Mouse (Mus musculus): ENCODE data around the gene Synpo2. TPM values are rescaled to one million over a fixed set of nuclear protein-coding genes. Genes with fewer than 3 reads are reported as not detected.
"Not testable (repeated sequence)": the region's sequence is repeated elsewhere in the genome, so short reads cannot be mapped to it uniquely, and the experiment has no call there.

Gene Synpo2
- total RNA-seq, 2 experiments from 2014 or later: 2.8 to 3.3 TPM

- no peak for DNase-seq (ENCODE audit: extremely low spot score in 1 of 2, low spot score in 1 of 2)
These were observed 97.5 kb downstream of the Synpo2 start for GRCm38 (mm10) chr3:123138274-123139003.

- DNase-seq (ENCODE audit: extremely low spot score in 1 of 2, low spot score in 1 of 2): no peak
These were observed 103.8 kb downstream of the Synpo2 start for GRCm38 (mm10) chr3:123132101-123132500.

GRCm38 (mm10) chr3:123131151-123131756 lies 104.7 kb downstream of the Synpo2 start:
- DNase-seq (ENCODE audit: extremely low spot score in 1 of 2, low spot score in 1 of 2): no peak

DNA sequence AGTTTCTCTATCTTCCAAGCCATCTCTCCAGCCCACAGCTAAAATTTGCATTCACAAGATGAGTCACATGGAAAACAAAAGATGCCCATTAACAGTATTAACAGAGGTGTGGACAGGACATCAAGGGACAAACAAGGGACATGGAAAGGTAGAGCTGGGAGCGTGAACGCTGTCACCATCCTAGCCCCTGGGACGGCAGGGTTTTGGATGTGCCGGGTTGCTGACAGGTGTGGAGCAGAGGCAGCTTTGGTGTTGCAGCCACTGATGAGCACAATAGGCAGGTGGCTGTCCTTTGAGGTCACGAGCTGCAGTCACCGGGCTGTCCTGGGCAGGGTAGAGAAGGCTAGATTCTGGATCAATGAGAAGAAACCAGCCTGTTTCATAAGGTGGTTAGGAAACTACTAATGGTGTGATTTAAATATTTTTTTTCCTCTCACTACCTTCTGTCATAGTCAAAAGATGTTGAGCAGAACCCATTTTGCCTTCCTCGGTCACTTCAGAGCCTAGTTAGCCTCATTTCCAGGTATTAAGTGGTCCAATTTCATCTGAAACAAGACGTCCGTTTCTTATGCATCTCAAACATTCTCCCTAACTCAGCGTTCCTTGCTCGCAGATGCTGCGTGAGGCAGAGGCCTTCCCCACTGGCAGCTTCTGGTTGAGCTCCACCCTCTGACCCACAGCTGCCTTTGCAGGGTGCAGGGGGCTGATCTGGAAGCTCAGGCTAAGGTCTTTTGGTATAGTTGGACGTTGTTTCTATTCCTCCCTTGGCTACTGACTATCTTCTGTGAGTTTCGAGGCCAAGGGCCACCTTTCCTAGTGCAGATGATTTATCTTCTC lies 105.4 kb downstream of the Synpo2 start:
- DNase-seq (ENCODE audit: extremely low spot score in 1 of 2, low spot score in 1 of 2): no peak

DNA sequence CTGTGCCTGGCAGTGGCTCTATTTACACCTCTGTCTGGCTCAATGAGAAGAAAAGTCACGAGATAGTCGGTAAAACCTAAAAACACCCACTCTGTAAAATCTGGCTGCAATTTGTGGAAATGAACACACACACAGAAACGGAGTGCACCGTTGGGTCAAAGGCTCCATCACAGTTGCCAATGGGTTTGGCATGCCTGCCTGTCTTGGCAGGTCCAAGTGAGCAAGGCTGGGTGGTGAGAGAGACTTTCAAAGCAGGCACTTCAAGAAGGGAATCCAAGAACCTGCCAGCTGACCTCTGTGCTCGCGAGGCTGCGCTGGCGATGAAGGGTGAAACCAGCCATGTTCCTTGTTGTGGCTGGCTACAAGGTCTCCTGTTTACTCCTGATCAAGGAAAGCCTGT lies 107.2 kb downstream of the Synpo2 start:
- no peak for DNase-seq (ENCODE audit: extremely low spot score in 1 of 2, low spot score in 1 of 2)

DNA sequence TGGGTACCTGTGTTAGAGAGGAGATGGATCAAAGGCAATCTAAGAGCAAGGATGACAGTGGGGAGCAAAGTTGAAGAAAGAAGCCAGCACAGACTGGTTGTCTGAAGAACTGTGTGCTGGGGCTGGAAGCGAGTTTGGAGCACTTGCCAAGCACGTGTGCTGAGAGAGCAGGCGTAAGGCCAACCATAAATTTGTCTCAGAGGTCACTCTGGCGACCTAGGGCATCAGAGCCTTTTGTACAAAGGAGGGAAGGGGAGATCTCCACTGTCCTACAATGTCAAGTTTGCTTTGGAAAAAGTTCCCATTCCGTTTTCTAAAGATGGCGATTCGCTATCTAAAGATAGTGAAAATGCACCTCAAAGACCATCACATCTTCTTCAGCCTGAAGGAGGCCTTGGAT lies 107.9 kb downstream of the Synpo2 start:
- no peak for DNase-seq (ENCODE audit: extremely low spot score in 1 of 2, low spot score in 1 of 2)

GRCm38 (mm10) chr3:123126741-123127140 lies 109.2 kb downstream of the Synpo2 start:
- not testable (repeated sequence) for DNase-seq (ENCODE audit: extremely low spot score in 1 of 2, low spot score in 1 of 2)

- DNase-seq (ENCODE audit: extremely low spot score in 1 of 2, low spot score in 1 of 2): no peak
These were observed 112.1 kb downstream of the Synpo2 start for GRCm38 (mm10) chr3:123123817-123124216.

- no peak for DNase-seq (ENCODE audit: extremely low spot score in 1 of 2, low spot score in 1 of 2)
These were observed 113.6 kb downstream of the Synpo2 start for GRCm38 (mm10) chr3:123122151-123123030.

DNA sequence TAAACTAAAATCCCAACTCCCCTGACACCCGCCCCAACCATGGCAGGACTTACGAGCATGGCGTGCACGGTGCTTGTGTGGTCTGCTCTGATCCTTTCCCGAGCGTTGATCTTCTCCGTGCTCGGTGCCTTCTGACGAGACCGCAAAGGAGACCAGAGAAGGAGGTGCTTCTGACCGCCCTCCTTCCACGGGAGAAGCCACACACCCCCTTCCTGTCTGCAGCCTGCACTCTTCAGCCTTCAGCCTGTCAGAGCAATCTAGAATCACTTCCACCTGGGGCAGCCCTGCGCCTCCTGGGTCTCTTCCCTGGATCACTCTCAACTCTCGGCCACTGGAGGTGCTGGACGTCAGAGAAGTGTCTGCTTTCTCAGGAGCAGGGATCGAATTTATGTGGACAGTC lies 119.0 kb downstream of the Synpo2 start:
- no peak for DNase-seq (ENCODE audit: extremely low spot score in 1 of 2, low spot score in 1 of 2)

GRCm38 (mm10) chr3:123115770-123116527 lies 120.0 kb downstream of the Synpo2 start:
- DNase-seq (ENCODE audit: extremely low spot score in 1 of 2, low spot score in 1 of 2): no peak

GRCm38 (mm10) chr3:123114001-123114635 lies 121.8 kb downstream of the Synpo2 start:
- DNase-seq (ENCODE audit: extremely low spot score in 1 of 2, low spot score in 1 of 2): no peak

GRCm38 (mm10) chr3:123112781-123113180 lies 123.2 kb downstream of the Synpo2 start:
- no peak for DNase-seq (ENCODE audit: extremely low spot score in 1 of 2, low spot score in 1 of 2)

DNA sequence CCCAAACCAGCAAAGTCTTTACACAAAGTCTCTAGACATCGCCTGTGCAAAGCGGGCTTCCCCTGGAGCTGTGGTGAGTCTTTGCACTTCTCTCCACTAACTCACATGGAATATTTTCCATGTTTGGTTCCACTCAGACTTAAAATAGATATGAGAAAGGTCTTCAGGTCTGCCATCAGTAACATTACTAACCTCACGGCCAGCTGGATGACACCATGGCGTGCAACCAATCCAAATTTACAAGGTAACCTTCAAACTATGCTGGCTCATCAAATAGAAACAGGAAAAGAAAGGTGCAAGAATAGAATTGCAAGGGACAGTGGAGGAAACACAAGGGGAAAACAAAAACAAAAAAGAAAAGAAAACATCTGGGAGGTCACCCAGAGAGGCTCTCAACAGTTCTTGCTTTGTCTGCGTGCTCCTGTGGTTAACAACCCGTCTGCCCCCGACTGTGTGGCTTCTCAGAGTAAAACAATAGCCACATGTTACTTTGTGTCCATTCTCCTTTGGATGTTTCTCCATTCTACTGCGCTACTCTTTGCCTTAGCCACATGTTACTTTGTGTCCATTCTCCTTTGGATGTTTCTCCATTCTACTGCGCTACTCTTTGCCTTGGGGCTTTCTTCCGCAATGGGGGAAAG lies 124.8 kb downstream of the Synpo2 start:
- no peak for DNase-seq (ENCODE audit: extremely low spot score in 1 of 2, low spot score in 1 of 2)

DNA sequence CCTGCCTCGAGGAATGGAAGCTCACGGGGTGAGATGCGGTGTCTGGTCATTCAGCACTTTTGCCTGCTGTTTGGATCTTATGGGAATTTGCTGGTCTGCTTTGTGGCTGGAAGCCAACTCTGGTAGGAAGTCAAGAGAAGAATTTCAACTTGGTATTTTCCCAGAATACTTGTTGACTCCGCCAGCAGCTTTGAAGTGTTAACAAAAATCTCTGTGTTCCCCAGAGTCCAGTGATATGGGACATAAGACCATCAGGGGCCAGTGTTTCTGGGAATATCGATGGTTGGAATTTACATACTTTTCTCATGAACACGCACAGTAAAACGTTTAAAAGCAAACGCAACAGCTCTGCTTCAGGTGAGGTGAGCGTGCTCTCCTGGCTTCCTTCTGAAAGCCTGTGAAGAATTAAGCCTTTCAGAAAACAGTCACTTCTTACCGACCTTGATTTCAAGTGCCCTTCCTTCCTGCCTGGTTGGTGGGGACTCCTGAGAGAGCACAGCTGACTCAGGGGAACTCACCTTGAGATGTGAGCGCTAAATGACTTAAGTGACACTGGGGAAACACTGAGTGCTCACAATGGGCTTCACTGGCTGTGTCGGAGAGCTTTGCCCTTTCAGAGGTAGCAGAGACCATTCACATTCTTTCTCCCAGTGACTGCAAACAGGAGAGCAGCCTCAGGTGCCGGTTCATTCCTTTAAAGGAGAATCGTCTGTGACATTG lies 128.0 kb downstream of the Synpo2 start:
- no peak for DNase-seq (ENCODE audit: extremely low spot score in 1 of 2, low spot score in 1 of 2)

- no peak for DNase-seq (ENCODE audit: extremely low spot score in 1 of 2, low spot score in 1 of 2)
These were observed 131.6 kb downstream of the Synpo2 start for GRCm38 (mm10) chr3:123104325-123104724.

- DNase-seq (ENCODE audit: extremely low spot score in 1 of 2, low spot score in 1 of 2): peak; percentile 33 to 81
These were observed 132.6 kb downstream of the Synpo2 start for GRCm38 (mm10) chr3:123103151-123103860.
